Mouse (Mus musculus) c-Kit-positive CD71-positive TER-119-negative erythroid progenitor cells, embryonic 14.5 days (primary cell): ENCODE measurements around the gene Gm28047.
"Not testable (repeated sequence)": the region's sequence is repeated elsewhere in the genome, so short reads cannot be mapped to it uniquely, and the experiment has no call there.

ENCODE experiments used
- DNase-seq: peaks from one replicate; pipeline ENCODE4 v3.0.0-alpha.2; 2013; ENCODE audit warnings: low read depth

Gm28047 gene

GRCm38 (mm10) chr15:102624970-102625686, at the start of gene Gm28047, which contains the start of gene Atf7:
Gene Gm28047, minus strand, starts transcription at chr15:102625067.
Gene Atf7, minus strand, starts transcription at chr15:102625464.
- DNase-seq, result peak; percentile 98

GRCm38 (mm10) chr15:102673548-102673947, 48.7 kb upstream of the Gm28047 start:
- no peak for DNase-seq

GRCm38 (mm10) chr15:102672215-102673071, 47.6 kb upstream of the Gm28047 start, which contains the start of gene Atp5g2:
Gene Atp5g2, minus strand, starts transcription at chr15:102672352.
- no peak for DNase-seq

- no peak for DNase-seq
Measured at GRCm38 (mm10) chr15:102671721-102672214, 46.9 kb upstream of the Gm28047 start.

GRCm38 (mm10) chr15:102670767-102671575, 46.1 kb upstream of the Gm28047 start:
- DNase-seq, result peak; percentile 95

- DNase-seq, result no peak
Measured at GRCm38 (mm10) chr15:102670281-102670680, 45.4 kb upstream of the Gm28047 start.

- no peak for DNase-seq
Measured at GRCm38 (mm10) chr15:102669571-102669970, 44.7 kb upstream of the Gm28047 start.

GRCm38 (mm10) chr15:102665494-102665893, 40.6 kb upstream of the Gm28047 start:
- peak; percentile 61 for DNase-seq

- DNase-seq, result no peak
Measured at GRCm38 (mm10) chr15:102663825-102664224, 39.0 kb upstream of the Gm28047 start.

GRCm38 (mm10) chr15:102662601-102663000, 37.7 kb upstream of the Gm28047 start:
- DNase-seq, result not testable (repeated sequence)

- DNase-seq, result no peak
Measured at GRCm38 (mm10) chr15:102657926-102658381, 33.1 kb upstream of the Gm28047 start.

- DNase-seq, result no peak
Measured at GRCm38 (mm10) chr15:102656658-102657057, 31.8 kb upstream of the Gm28047 start.

- not testable (repeated sequence) for DNase-seq
Measured at GRCm38 (mm10) chr15:102651928-102652660, 27.2 kb upstream of the Gm28047 start.

GRCm38 (mm10) chr15:102651107-102651506, 26.2 kb upstream of the Gm28047 start:
- no peak for DNase-seq

- no peak for DNase-seq
Measured at GRCm38 (mm10) chr15:102635817-102636216, 10.9 kb upstream of the Gm28047 start.

GRCm38 (mm10) chr15:102634684-102635083, 9.8 kb upstream of the Gm28047 start:
- DNase-seq, result no peak

- DNase-seq, result no peak
Measured at GRCm38 (mm10) chr15:102625687-102626055, 804 bp upstream of the Gm28047 start.

- no peak for DNase-seq
Measured at GRCm38 (mm10) chr15:102624291-102624969, 437 bp downstream of the Gm28047 start.

GRCm38 (mm10) chr15:102623121-102623520, 1.7 kb downstream of the Gm28047 start:
- no peak for DNase-seq

GRCm38 (mm10) chr15:102622536-102622935, 2.3 kb downstream of the Gm28047 start:
- no peak for DNase-seq
